Comparison of ENCODE assay signal across 13 mouse cellular contexts in the genomic region with DNA sequence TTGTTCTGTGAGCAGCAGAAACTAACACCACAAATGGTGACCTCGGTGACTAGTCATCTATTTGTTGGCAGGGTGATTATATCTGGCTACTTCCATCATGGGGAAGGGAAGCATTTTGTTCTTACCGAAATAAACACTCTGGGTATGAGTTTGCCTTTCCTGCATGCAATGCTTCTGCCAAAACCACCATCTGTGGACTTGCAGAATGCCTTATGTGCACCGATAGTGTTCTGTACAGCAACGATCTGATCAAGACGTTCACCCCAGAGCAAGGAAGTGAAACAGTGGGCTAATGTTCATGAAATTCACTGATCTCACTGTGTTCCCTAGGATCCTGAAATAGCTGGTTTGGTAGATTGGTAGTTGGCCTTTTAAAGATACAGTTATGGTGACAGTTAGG.
DNase-seq lines count a peak whose midpoint lies in the region; ATAC-seq and TF ChIP-seq lines count a peak whose summit lies in the region.
"Had no signal": no experiment of that assay in that cellular context is flagged by ENCODE, and none has a peak within 500 bp of the region (broad histone marks: within the 10 kb centered on the region; RNA-seq: fewer than 3 reads in every experiment).

No protein-coding gene starts in this region.

- no peaks in the 10 kb centered on the region for H3K4me1 ChIP-seq in midbrain, embryonic 13.5 days (replicated peaks)
- H3K4me1 ChIP-seq: limb, embryonic 12.5 days; neural tube, embryonic 15.5 days had no signal

- H3K4me3 ChIP-seq in layer of hippocampus, adult 2 months, result no peak overlapping the region
- no peak overlapping the region for H3K4me3 ChIP-seq in midbrain, embryonic 13.5 days (replicated peaks)
- H3K4me3 ChIP-seq: limb, embryonic 12.5 days; neural tube, embryonic 15.5 days had no signal

- H3K36me3 ChIP-seq in midbrain, embryonic 13.5 days, result no peaks in the 10 kb centered on the region
- H3K36me3 ChIP-seq: limb, embryonic 12.5 days; neural tube, embryonic 15.5 days had no signal

- H3K27me3 ChIP-seq in midbrain, embryonic 13.5 days, result no peaks in the 10 kb centered on the region
- H3K27me3 ChIP-seq: limb, embryonic 12.5 days; neural tube, embryonic 15.5 days had no signal

- WGBS in midbrain, embryonic 13.5 days, result 87% methylated on average over 5 of the region's 5 CpGs

- peak; percentile 40 to 57 for DNase-seq in frontal cortex, adult 2 months (ENCODE audit: extremely low spot score in 1 of 2, low spot score in 1 of 2)
- DNase-seq in frontal cortex, postnatal 25 days (ENCODE audit: low spot score in 2 of 2), result no peak
- DNase-seq in cerebellum, adult 18-20 months, result peak; percentile 86 to 93
- peak; percentile 81 to 90 for DNase-seq in layer of hippocampus, adult 2 months (ENCODE audit: low spot score in 2 of 2)
- DNase-seq in left cerebral cortex, postnatal 25 days (ENCODE audit: low spot score in 2 of 2), result peak; percentile 37 to 76
- no peak for DNase-seq in kidney, postnatal 4 days
- DNase-seq in thymus, postnatal 10 days (ENCODE audit: low spot score in 2 of 2), result no peak
- DNase-seq: thymus, postnatal 4 days had no signal

- ATAC-seq in midbrain, embryonic 13.5 days, result no peak
- ATAC-seq: hindbrain, postnatal 0 days had no signal

- no peak overlapping the region for H3K9ac ChIP-seq in midbrain, embryonic 13.5 days (replicated peaks)
- H3K9ac ChIP-seq: limb, embryonic 12.5 days; neural tube, embryonic 15.5 days had no signal

- H3K27ac ChIP-seq in layer of hippocampus, adult 2 months, result peak overlapping the region; percentile 91
- no peak overlapping the region for H3K27ac ChIP-seq in midbrain, embryonic 13.5 days
- H3K27ac ChIP-seq: hindbrain, postnatal 0 days; limb, embryonic 12.5 days; macrophage; neural tube, embryonic 15.5 days had no signal

- H3K4me2 ChIP-seq in midbrain, embryonic 13.5 days (replicated peaks), result no peak overlapping the region
- H3K4me2 ChIP-seq: limb, embryonic 12.5 days; neural tube, embryonic 15.5 days had no signal

- H3K9me3 ChIP-seq in midbrain, embryonic 13.5 days, result no peaks in the 10 kb centered on the region
- H3K9me3 ChIP-seq: limb, embryonic 12.5 days; neural tube, embryonic 15.5 days had no signal

- no peak for TF ChIP-seq CTCF in layer of hippocampus, adult 2 months (conservative IDR thresholded peaks at IDR 0.05)

- intact Hi-C loops in left cerebral cortex, postnatal 25 days (cut with DNase I), result no loop called here

Comparison
In these comparisons a context has a peak if more than half of its experiments do, and no peak if none do; other contexts are left out.
1. DNase-seq: peak in frontal cortex, adult 2 months (2 of 2), cerebellum, adult 18-20 months (2 of 2), layer of hippocampus, adult 2 months (2 of 2) and left cerebral cortex, postnatal 25 days (2 of 2); none in frontal cortex, postnatal 25 days (0 of 2), kidney, postnatal 4 days (0 of 2) and thymus, postnatal 10 days (0 of 2).